Mouse (Mus musculus) right cerebral cortex, postnatal 36 days (tissue): ENCODE data around the gene Ass1.
"Not testable (repeated sequence)": the region's sequence is repeated elsewhere in the genome, so short reads cannot be mapped to it uniquely, and the experiment has no call there.

Experiments
- DNase-seq, 2 experiments: peaks; one replicate each; pipeline ENCODE4 v3.0.0; 2022; ENCODE audit warnings: low spot score in 2 of 2, mixed read lengths in 1 of 2

Ass1 gene

GRCm38 (mm10) chr2:31537054-31537453 is 67.0 kb downstream of the Ass1 start:
- no peak for DNase-seq

DNA sequence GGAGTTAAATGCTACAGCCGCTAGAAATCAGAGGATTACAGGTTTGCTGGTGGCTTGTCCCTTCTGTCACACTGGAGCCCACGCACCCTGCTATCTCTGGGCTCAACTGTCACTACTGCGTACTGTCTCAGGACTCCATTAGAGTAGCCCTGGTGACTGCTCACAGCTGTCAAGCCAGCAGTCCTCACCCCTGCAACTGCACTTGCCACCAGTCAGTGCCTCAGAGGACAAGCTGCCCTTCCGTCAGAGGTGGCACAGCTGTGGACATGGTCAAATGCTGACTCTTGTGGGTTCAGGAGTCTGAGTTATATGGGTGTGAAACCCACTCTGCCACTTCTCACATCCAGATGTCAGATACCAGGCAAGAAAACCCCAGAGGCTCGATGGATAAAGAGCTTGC is 68.7 kb downstream of the Ass1 start:
- no peak for DNase-seq

- DNase-seq = no peak
These were observed 71.6 kb downstream of the Ass1 start for GRCm38 (mm10) chr2:31541581-31541980.

DNA sequence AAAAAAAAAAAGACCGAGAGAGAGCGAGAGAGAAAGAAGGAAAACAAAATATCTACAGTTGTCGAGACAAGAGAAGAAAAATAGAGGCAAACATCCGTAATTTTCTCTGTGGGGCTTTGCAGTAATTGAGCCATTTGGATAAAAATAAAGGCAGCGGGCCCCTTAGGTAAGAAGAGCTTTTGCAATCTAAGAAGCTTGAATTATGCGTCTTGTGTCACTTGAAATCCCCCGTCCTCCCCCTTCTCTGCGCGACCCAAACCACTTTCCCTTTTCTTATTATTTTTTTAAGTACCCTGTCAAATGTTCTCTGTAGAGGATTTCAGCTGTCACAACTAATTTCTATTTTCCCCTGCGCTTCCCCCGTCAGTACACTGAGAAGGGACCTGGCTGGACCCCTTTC is 77.7 kb downstream of the Ass1 start:
- DNase-seq = no peak

GRCm38 (mm10) chr2:31550503-31550902 is 80.5 kb downstream of the Ass1 start:
- DNase-seq = no peak

GRCm38 (mm10) chr2:31551351-31551750 is 81.3 kb downstream of the Ass1 start:
- DNase-seq = not testable (repeated sequence)

- DNase-seq = no peak
These were observed 82.0 kb downstream of the Ass1 start for GRCm38 (mm10) chr2:31551971-31552370.

GRCm38 (mm10) chr2:31554619-31555018 is 84.6 kb downstream of the Ass1 start:
- DNase-seq = no peak
